Mouse (Mus musculus) midbrain, embryonic 10.5 days (tissue): ENCODE data around the gene Gm16253. TPM values are rescaled to one million over a fixed set of nuclear protein-coding genes. Genes with fewer than 3 reads are reported as not detected.
A peak's percentile ranks its signal among the peaks of the same experiment; 100 is the strongest.
"Not testable (repeated sequence)": the region's sequence is repeated elsewhere in the genome, so short reads cannot be mapped to it uniquely, and the experiment has no call there.

Source experiments
- DNase-seq: peaks from one replicate; pipeline ENCODE4 v3.0.0-alpha.2; 2017; ENCODE audit warnings: low spot score
- H3K27ac ChIP-seq: fragments of 300-500 bp; sonication (generic); replicated peaks from 2 replicates; pipeline ENCODE4 v1.5.1; 2016; ENCODE audit warnings: mild to moderate bottlenecking
- H3K27me3 ChIP-seq: fragments of 300-500 bp; sonication (generic); 2 replicates; pipeline ENCODE4 v1.6.1; 2016; ENCODE audit warnings: low read depth, mild to moderate bottlenecking; ENCODE audit not compliant: poor library complexity, severe bottlenecking
- H3K36me3 ChIP-seq: fragments of 300-500 bp; sonication (generic); 2 replicates; pipeline ENCODE4 v1.6.1; 2016; ENCODE audit warnings: mild to moderate bottlenecking, moderate library complexity
- H3K4me1 ChIP-seq: fragments of 300-500 bp; sonication (generic); 2 replicates; pipeline ENCODE4 v1.6.1; 2016
- H3K4me3 ChIP-seq: fragments of 300-500 bp; sonication (generic); 2 replicates; pipeline ENCODE4 v1.5.1; 2016; ENCODE audit warnings: mild to moderate bottlenecking, moderate library complexity
- H3K9me3 ChIP-seq: fragments of 300-500 bp; sonication (generic); replicated peaks from 2 replicates; pipeline ENCODE4 v1.6.1; 2016; ENCODE audit warnings: mild to moderate bottlenecking
- WGBS: fragments of 180-500 bp; shearing (Covaris S2); methylation state at CpG from one replicate; pipeline ENCODE4 v1.1.7; 2016; 5-methylcytosine and 5-hydroxymethylcytosine counted together
- polyA plus RNA-seq: library from polyadenylated mRNA; unstranded; fragments of >200 nt; fragmentation: Nextera tagmentation; extraction: Ambion mirVana; gene quantifications from 2 replicates; pipeline ENCODE4 v1.2.1, GENCODE M21; 2016

The Gm16253 gene
- polyA plus RNA-seq, 1 experiment from 2014 or later, result 0.62 TPM

DNA sequence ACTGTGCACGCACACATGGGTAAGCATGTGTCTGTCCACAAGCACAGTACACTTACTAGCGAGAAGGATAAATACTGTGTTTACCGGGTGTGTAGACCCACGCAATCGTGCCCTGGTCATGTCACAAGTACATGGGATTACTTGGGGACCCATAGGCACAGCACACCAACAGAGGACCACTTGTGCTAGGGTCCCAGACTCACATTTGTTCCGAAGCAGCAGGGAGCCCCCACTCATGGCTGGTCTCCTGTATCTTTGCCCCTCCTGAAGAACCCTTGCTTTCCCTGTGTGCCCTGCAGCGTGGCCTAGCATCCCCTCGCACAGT, 22.2 kb downstream of the Gm16253 start:
- Histone ChIP-seq H3K27ac (peak overlapping the region; percentile 89), H3K4me3 (peak overlapping the region; percentile 66), H3K27me3 (peaks cover 51% of the 10 kb centered on the region), H3K9me3 (no peaks in the 10 kb centered on the region), H3K4me1 (peaks cover 85% of the 10 kb centered on the region), H3K36me3 (peaks cover 8% of the 10 kb centered on the region)
- no peak for DNase-seq
- WGBS, result 46% methylated on average over 8 of the region's 8 CpGs

- 59% methylated on average over 3 of the region's 3 CpGs for WGBS
- peaks cover 51% of the 10 kb centered on the region for H3K27me3 ChIP-seq
- peak overlapping the region; percentile 66 for H3K4me3 ChIP-seq
- DNase-seq, result no peak
- H3K9me3 ChIP-seq, result no peaks in the 10 kb centered on the region
- peaks cover 85% of the 10 kb centered on the region for H3K4me1 ChIP-seq
- H3K27ac ChIP-seq, result no peak overlapping the region
- peaks cover 12% of the 10 kb centered on the region for H3K36me3 ChIP-seq
Observed at GRCm38 (mm10) chr3:96599411-96599810, 22.6 kb downstream of the Gm16253 start.

GRCm38 (mm10) chr3:96600639-96601250, 24.0 kb downstream of the Gm16253 start, which contains the start of gene Lix1l:
Gene Lix1l, plus strand, starts transcription at chr3:96601149.
- peak; percentile 96 for DNase-seq
- Histone ChIP-seq H3K9me3 (no peaks in the 10 kb centered on the region), H3K27me3 (peaks cover 39% of the 10 kb centered on the region), H3K27ac (peak within 1 kb of the TSS; percentile 97), H3K4me1 (peaks cover 90% of the 10 kb centered on the region), H3K36me3 (peaks cover 20% of the 10 kb centered on the region), H3K4me3 (peak within 1 kb of the TSS; percentile 89)
- 1% methylated on average over 27 of the region's 27 CpGs for WGBS

DNA sequence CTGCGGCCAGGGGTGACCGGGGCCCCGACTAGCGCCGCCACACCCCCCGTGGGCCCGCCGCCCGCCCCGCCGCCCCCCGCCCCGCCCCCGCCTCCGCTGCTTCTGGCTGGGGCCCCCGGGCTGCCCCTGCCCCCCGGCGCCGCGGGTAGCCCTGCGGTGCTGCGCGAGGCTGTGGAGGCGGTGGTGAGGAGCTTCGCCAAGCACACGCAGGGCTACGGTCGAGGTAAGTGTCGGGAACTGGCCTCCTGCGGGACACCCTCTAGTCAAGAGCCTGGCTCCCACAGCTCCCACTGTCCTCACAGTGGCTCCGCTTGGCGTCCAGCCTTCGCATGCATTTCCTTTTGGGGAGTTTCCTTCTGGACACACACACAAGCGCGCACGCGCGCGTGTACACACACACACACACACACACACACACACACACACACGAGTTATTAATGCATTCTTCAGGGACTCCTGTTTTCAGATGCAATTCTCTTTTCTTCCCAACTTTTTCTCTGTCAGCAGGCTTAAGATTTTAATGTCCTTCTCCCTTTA, 24.5 kb downstream of the Gm16253 start:
- Histone ChIP-seq H3K9me3 (no peaks in the 10 kb centered on the region), H3K4me1 (peaks cover 84% of the 10 kb centered on the region), H3K4me3 (peak overlapping the region; percentile 89), H3K36me3 (peaks cover 24% of the 10 kb centered on the region), H3K27me3 (peaks cover 33% of the 10 kb centered on the region), H3K27ac (peak overlapping the region; percentile 97)
- DNase-seq, result peak; percentile 75
- WGBS, result 1% methylated on average over 35 of the region's 40 CpGs

DNA sequence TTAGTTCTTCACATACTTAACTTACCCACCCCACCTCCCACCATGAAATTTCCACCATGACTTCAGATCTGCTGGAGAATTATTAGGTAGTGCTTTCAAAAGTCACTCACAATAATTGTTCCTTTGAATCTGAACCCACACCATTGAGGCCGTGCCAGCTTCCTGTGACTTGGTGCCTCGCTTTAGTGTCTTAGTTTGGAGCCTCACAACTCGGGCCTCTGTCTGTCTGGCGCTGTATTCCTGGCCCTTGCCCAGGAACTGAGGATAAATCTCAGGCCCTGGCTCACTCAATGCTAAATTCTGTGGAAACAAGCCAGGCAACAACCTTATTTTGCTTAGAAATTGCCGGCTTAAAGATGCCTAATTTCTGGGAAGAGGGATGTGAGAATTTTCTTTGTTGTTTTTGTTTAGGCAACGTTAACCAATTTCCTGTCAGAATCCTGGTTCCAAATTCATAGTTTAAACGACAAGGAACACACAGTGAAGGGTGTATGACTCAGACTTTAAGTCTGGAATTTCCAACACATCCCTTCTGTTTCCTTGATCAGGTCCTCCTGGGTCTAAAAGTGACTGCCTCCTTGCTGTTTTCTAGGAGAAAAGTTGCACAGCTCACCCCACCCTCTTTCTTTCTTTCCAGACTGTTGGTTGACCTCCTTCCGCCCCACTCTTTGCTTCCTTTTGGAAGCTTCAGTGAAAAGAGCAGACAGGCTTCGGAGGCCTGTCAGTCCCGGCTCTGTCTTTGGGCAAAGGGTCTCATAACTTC, 25.3 kb downstream of the Gm16253 start:
- no peak for DNase-seq
- peak overlapping the region; percentile 89 for H3K4me3 ChIP-seq
- H3K4me1 ChIP-seq, result peaks cover 76% of the 10 kb centered on the region
- no peaks in the 10 kb centered on the region for H3K9me3 ChIP-seq
- H3K36me3 ChIP-seq, result peaks cover 30% of the 10 kb centered on the region
- peak overlapping the region; percentile 97 for H3K27ac ChIP-seq
- 26% methylated on average over 10 of the region's 10 CpGs for WGBS
- H3K27me3 ChIP-seq, result peaks cover 25% of the 10 kb centered on the region

DNA sequence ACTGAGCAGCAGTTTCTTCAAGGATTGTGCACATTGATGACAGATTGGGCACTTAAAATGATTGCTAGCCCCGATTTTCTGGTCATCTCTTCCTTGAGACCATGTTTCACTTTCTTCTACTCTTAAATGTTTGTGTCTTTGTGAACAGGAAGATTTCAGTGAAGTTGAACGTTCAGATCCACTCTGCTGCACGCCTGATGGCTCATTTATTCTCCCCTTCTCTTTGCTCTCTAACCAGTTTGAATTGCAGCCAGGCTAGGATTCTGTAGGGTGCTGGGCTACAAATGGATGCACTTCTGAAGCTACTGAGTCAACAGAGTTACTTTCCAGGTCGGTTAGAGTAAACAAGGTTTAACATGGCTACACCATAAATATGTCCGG, 25.9 kb downstream of the Gm16253 start:
- peaks cover 35% of the 10 kb centered on the region for H3K36me3 ChIP-seq
- H3K4me3 ChIP-seq, result peak overlapping the region; percentile 89
- 44% methylated on average over 5 of the region's 5 CpGs for WGBS
- peak overlapping the region; percentile 97 for H3K27ac ChIP-seq
- no peak for DNase-seq
- H3K4me1 ChIP-seq, result peaks cover 70% of the 10 kb centered on the region
- H3K9me3 ChIP-seq, result no peaks in the 10 kb centered on the region
- H3K27me3 ChIP-seq, result peaks cover 19% of the 10 kb centered on the region

- H3K4me3 ChIP-seq, result peak overlapping the region; percentile 89
- WGBS, result 54% methylated on average over 5 of the region's 5 CpGs
- peaks cover 37% of the 10 kb centered on the region for H3K36me3 ChIP-seq
- H3K9me3 ChIP-seq, result no peaks in the 10 kb centered on the region
- peaks cover 64% of the 10 kb centered on the region for H3K4me1 ChIP-seq
- peaks cover 19% of the 10 kb centered on the region for H3K27me3 ChIP-seq
- H3K27ac ChIP-seq, result peak overlapping the region; percentile 97
- DNase-seq, result no peak
Observed at GRCm38 (mm10) chr3:96603311-96603710, 26.5 kb downstream of the Gm16253 start.

DNA sequence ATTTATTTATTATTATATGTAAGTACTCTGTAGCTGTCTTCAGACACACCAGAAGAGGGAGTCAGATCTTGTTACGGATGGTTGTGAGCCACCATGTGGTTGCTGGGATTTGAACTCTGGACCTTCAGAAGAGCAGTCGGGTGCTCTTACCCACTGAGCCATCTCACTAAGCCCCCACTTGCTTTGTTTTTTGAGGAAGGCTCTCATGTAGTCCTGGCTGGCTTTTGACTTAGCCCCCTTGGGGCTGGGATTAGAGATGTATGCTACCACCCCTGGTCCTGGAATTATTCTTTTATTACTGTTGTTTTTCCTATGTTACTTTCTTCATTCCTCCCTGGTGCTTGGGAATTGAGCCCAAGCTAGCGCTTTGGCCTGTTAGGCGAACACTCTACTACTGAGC, 29.2 kb downstream of the Gm16253 start:
- Histone ChIP-seq H3K4me1 (peaks cover 51% of the 10 kb centered on the region), H3K36me3 (peaks cover 49% of the 10 kb centered on the region)
- not testable (repeated sequence) for H3K4me3 ChIP-seq, DNase-seq, H3K9me3 ChIP-seq, H3K27me3 ChIP-seq, H3K27ac ChIP-seq
- 86% methylated on average over 4 of the region's 4 CpGs for WGBS

DNA sequence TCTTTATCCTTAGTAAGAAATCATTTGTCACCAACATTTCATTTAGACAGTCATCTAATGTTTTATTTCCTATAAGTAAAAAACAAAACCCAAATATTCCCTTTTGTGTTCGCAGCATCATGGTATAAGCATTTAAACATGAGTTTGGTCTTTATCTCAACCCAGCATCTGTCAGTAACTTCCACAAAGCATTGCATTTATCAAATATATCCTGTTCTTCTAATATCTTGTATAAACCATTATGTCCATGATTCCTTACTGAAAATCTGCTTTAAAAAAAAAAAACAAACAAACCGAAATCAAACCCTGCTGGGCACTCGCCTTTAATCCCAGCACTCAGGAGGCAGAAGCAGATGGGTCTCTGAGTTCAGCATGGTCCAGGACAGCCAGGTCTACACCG, 29.8 kb downstream of the Gm16253 start:
- no peaks in the 10 kb centered on the region for H3K9me3 ChIP-seq
- no peak for DNase-seq
- peaks cover 53% of the 10 kb centered on the region for H3K36me3 ChIP-seq
- H3K27me3 ChIP-seq, result no peaks in the 10 kb centered on the region
- H3K4me3 ChIP-seq, result no peak overlapping the region
- peaks cover 45% of the 10 kb centered on the region for H3K4me1 ChIP-seq
- 91% methylated on average over 4 of the region's 4 CpGs for WGBS
- no peak overlapping the region for H3K27ac ChIP-seq

DNA sequence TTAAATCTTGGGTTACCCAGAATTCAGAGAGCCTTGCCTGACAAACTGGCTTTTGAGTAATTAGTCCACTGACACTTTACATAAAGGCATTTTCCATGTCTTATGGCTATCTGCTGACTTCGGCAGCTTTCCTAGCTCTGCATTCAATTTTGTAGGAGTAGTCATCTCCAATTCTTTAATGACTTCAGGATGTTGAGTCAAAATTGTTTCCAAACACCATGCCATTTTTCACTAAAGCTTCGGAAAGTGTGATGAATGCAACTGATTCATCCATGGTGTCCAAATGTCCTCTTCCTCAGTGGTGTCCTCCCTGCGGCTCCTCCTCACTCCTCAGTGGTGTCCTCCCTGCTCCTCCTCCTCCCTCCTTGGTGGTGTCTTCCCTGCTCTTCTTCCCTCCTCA, 41.2 kb downstream of the Gm16253 start:
- Histone ChIP-seq H3K36me3 (peaks cover 86% of the 10 kb centered on the region), H3K4me1 (no peaks in the 10 kb centered on the region), H3K9me3 (no peaks in the 10 kb centered on the region), H3K27ac (no peak overlapping the region), H3K27me3 (no peaks in the 10 kb centered on the region), H3K4me3 (no peak overlapping the region)
- 95% methylated on average over 3 of the region's 3 CpGs for WGBS
- no peak for DNase-seq

DNA sequence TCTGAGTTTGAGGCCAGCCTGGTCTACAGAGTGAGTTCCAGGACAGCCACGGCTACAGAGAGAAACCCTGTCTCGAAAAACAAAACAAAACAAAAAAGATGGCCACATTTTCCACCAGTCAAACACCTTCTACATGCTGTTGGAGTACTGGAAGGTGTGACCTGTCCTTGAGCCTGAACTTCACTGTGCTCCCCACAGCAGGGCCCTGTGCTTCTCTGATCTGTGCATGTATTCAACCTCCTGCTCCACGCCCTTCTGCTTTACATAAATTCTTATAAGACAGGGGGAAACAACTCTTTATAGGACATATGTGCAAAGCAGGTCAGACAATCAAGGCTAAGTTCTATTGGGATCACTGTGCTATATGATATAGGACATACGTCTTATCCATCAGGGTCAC, 46.4 kb downstream of the Gm16253 start:
- H3K4me1 ChIP-seq, result no peaks in the 10 kb centered on the region
- no peak overlapping the region for H3K4me3 ChIP-seq
- 92% methylated on average over 4 of the region's 4 CpGs for WGBS
- DNase-seq, result no peak
- no peaks in the 10 kb centered on the region for H3K9me3 ChIP-seq
- no peak overlapping the region for H3K27ac ChIP-seq
- H3K36me3 ChIP-seq, result peaks cover 86% of the 10 kb centered on the region
- no peaks in the 10 kb centered on the region for H3K27me3 ChIP-seq

DNA sequence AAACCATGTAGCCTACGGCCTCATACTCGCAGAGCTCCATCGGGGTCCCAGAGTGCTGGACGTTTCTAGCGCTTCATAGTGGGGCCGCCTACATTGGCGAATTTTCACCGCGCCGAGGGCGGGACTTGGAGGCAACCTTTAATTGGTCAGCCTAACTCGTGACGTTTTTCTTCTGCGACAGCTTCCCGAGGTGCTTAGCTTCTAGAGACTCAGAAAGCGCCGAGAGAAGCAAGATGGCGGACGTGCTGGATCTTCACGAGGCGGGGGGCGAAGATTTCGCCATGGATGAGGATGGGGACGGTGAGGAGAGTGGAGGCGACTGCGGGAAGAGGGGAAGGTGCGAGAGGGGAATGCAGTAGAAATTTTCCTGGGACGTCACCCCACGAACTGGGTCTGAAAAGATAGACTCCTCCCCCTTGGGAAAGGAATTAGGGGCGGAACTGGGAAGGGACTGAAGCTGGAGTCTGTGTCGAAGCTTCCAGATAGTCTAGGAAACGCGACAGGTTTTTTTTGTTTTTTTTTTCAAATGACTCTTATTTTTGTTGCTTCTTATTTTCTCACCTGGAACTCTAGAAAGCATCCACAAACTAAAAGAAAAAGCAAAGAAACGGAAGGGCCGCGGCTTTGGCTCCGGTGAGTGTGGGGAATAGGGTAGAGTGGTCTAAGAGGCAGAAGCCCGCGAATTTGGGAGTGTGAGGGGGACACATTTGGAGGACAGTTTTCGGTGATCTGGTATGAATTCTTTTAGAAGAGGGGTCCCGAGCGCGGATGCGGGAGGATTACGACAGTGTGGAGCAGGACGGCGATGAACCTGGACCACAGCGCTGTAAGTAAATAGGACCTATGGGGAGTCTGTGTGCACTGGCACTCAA, 53.2 kb downstream of the Gm16253 start, which contains the start of gene Rbm8a:
Rbm8a (plus strand) TSS at position 205 of the 872 bp plus-strand sequence.
- peak within 1 kb of the TSS; percentile 94 for H3K27ac ChIP-seq
- WGBS, result under 1% methylated on average over 48 of the region's 48 CpGs
- peaks cover 60% of the 10 kb centered on the region for H3K36me3 ChIP-seq

More for the DNA sequence above, 53.2 kb downstream of the Gm16253 start, which contains the start of gene Rbm8a:
- H3K4me1 ChIP-seq, result peaks cover 27% of the 10 kb centered on the region
- H3K9me3 ChIP-seq, result no peaks in the 10 kb centered on the region
- DNase-seq, result peak; percentile 96
- peak within 1 kb of the TSS; percentile 78 for H3K4me3 ChIP-seq
- H3K27me3 ChIP-seq, result no peaks in the 10 kb centered on the region
